Mouse (Mus musculus) C2C12 (cell line): ENCODE measurements around the gene Alpk3.

ENCODE experiments used
- CEBPB ChIP-seq: IDR thresholded peaks from one replicate; pipeline ENCODE4 v1.6.1; 2011; ENCODE audit warnings: low read depth, mild to moderate bottlenecking, control low read depth, moderate library complexity
- CTCF ChIP-seq: IDR thresholded peaks from one replicate; pipeline ENCODE4 v1.5.1; 2011; ENCODE audit not compliant: control insufficient read depth, insufficient read depth, insufficient read length
- FOSL1 ChIP-seq: IDR thresholded peaks from one replicate; pipeline ENCODE4 v1.8.0; 2011; ENCODE audit warnings: mild to moderate bottlenecking, low read length; ENCODE audit not compliant: poor library complexity, insufficient read depth, severe bottlenecking
- MAX ChIP-seq: IDR thresholded peaks from one replicate; pipeline ENCODE4 v1.6.1; 2011; ENCODE audit warnings: mild to moderate bottlenecking, control low read depth
- MYOD1 ChIP-seq: IDR thresholded peaks from one replicate; pipeline ENCODE4 v1.6.1; 2011; ENCODE audit warnings: low read depth; ENCODE audit not compliant: control insufficient read depth, insufficient read length
- USF1 ChIP-seq: IDR thresholded peaks from one replicate; pipeline ENCODE4 v1.6.1; 2011; ENCODE audit warnings: low read depth, mild to moderate bottlenecking, control low read depth, moderate library complexity

- peak; percentile 25 for TF ChIP-seq CTCF
- no peak for TF ChIP-seq MAX
- no peak for TF ChIP-seq USF1
- TF ChIP-seq FOSL1, result no peak
- TF ChIP-seq CEBPB, result no peak
- no peak for TF ChIP-seq MYOD1
These were observed 3.5 kb downstream of the Alpk3 start for GRCm38 (mm10) chr7:81060908-81061307.
